Mouse (Mus musculus): ENCODE data around the gene 1700024G13Rik. TPM values are rescaled to one million over a fixed set of nuclear protein-coding genes. Genes with fewer than 3 reads are reported as not detected.
"Not testable (repeated sequence)": the region's sequence is repeated elsewhere in the genome, so short reads cannot be mapped to it uniquely, and the experiment has no call there.

The 1700024G13Rik gene
- not detected in 2 replicates for polyA plus RNA-seq (2011; ENCODE audit: insufficient read length, low read depth, missing spikeins)

DNA sequence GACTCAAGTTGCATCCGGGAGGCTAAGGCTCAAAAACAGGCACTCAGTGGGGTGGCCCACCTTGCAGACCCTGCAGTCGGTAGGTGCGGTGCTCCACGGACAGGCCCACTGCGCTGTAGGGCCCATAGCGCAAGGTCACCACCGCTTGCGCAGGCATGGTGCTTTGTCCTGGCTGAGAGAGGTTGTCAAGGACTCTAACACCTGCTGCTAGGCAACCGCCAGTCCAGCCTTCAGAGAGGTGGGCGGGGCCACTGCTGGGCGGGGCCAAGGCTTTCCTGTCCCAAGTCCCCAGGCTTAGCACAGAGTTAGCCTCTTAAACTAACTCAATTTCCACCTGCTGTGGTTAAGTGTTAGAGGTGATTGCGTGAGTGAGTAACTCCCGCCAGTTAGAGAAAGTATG lies at the start of gene 1700024G13Rik:
Gene 1700024G13Rik (minus strand): TSS at position 196 of the 400 bp plus-strand sequence.
- H3K4me1 ChIP-seq (ENCODE audit: control insufficient read depth, insufficient read depth, low read length), result no peaks in the 10 kb centered on the region
- no peak for TF ChIP-seq CTCF (IDR thresholded peaks at IDR 0.05; ENCODE audit: borderline replicate concordance, insufficient read depth, low read length)
- no peak for TF ChIP-seq POLR2A (IDR thresholded peaks at IDR 0.05; ENCODE audit: low read depth, low read length)
- no peak within 1 kb of the TSS for H3K4me3 ChIP-seq (ENCODE audit: insufficient read depth, low read length)
- no peak within 1 kb of the TSS for H3K27ac ChIP-seq (ENCODE audit: insufficient read depth, low read length)

DNA sequence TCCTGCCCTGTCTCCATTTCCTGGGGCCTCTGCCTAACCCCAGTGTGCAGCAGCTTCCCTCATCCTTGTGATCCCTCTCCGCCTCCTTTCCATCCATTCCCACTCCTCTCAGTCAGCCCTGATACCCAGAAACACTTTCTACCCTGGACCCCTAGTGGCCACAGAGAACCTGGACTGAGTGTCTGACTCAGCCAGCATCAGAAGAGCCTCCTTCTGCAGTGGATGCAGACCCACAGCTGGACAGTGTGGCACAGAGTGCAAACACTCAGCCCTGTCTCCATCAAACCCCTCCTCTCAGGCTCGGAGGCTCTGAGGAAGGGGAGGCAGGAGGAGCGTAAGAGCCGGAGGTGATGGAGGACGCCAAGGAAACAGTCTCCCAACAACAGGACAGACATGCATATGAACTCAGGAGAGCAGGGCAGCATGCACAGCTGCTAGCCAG lies 49.2 kb upstream of the 1700024G13Rik start:
- no peak overlapping the region for H3K4me3 ChIP-seq (ENCODE audit: insufficient read depth, low read length)
- H3K4me1 ChIP-seq (ENCODE audit: control insufficient read depth, insufficient read depth, low read length), result no peaks in the 10 kb centered on the region
- TF ChIP-seq POLR2A (IDR thresholded peaks at IDR 0.05; ENCODE audit: low read depth, low read length) (no peak), CTCF (IDR thresholded peaks at IDR 0.05; ENCODE audit: borderline replicate concordance, insufficient read depth, low read length) (no peak)

DNA sequence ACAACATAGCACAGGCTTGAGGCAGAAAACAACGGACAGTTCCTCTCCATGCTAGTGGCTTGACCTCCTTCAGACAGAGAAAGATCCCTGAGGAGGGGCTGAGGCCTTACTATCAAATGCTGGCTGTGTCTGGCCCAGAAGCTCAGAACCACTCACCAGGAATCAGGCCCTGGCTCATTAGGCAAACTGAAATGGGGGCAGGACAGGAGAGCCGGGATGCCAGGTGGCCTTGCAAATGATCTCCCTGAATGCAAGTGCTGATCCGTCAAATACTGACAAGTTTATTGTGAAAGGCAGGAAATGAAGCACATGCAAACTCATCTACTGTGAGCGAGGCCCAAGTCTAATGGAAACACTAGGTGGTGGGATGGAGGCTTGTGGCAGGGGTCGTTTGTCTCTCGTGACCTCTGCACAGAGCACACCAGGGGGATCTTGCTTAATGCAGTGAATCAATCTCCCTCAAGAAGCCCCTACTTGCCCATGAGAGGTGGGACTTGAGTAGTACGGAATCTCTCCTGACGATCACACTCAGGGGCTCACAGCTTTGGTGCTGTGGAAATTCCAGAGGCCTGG lies 40.9 kb upstream of the 1700024G13Rik start:
- TF ChIP-seq POLR2A (IDR thresholded peaks at IDR 0.05; ENCODE audit: low read depth, low read length), result no peak
- no peak for TF ChIP-seq CTCF (IDR thresholded peaks at IDR 0.05; ENCODE audit: borderline replicate concordance, insufficient read depth, low read length)
- no peak overlapping the region for H3K4me3 ChIP-seq (ENCODE audit: insufficient read depth, low read length)
- no peaks in the 10 kb centered on the region for H3K4me1 ChIP-seq (ENCODE audit: control insufficient read depth, insufficient read depth, low read length)
- H3K27ac ChIP-seq (ENCODE audit: insufficient read depth, low read length), result no peak overlapping the region

More for the DNA sequence above, 49.2 kb upstream of the 1700024G13Rik start:
- H3K27ac ChIP-seq (ENCODE audit: insufficient read depth, low read length), result no peak overlapping the region

DNA sequence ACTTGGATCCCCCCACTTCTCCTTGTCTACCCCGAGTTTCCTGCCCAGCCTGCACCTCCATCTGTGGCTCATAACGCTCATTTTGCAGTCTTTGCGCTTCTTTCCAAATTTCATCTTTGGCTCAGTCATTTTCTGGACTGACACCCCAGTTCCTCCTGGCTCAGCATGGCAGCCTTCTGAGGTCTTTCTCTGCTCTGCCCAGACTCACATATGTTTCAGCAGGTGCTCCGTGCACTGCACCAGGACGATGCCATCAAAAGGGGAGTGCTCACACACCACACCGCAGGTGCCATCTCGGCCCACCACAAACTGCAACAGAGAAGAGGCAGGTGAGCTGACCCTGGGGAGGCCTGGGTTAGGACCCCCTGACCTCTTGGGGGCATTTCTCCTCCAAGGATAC lies 35.8 kb upstream of the 1700024G13Rik start:
- TF ChIP-seq CTCF (IDR thresholded peaks at IDR 0.05; ENCODE audit: borderline replicate concordance, insufficient read depth, low read length), result no peak
- no peak for TF ChIP-seq POLR2A (IDR thresholded peaks at IDR 0.05; ENCODE audit: low read depth, low read length)
- Histone ChIP-seq H3K27ac (ENCODE audit: insufficient read depth, low read length) (no peak overlapping the region), H3K4me1 (ENCODE audit: control insufficient read depth, insufficient read depth, low read length) (no peaks in the 10 kb centered on the region), H3K4me3 (ENCODE audit: insufficient read depth, low read length) (no peak overlapping the region)

DNA sequence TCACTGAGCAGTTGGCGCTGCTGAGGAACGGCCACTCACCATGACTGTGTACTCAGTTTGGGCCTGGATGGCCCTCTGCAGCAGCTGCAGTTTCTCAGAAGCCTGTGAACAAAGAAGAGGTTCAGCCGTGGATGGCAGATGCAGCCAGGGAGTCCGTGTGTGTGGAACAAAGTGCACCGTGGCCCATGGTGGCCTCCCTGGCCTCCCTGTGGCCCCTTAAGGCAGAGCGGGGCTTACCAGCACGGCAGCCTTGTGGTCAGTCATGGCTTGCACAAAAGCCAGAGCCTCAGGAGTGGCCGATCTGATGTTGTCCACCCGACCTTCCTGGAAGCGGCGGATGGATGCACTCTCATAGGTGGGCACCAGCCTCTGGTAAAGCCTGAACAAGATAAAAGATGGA lies 30.6 kb upstream of the 1700024G13Rik start:
- TF ChIP-seq POLR2A (IDR thresholded peaks at IDR 0.05; ENCODE audit: low read depth, low read length) (no peak), CTCF (IDR thresholded peaks at IDR 0.05; ENCODE audit: borderline replicate concordance, insufficient read depth, low read length) (no peak)
- no peak overlapping the region for H3K27ac ChIP-seq (ENCODE audit: insufficient read depth, low read length)
- no peaks in the 10 kb centered on the region for H3K4me1 ChIP-seq (ENCODE audit: control insufficient read depth, insufficient read depth, low read length)
- H3K4me3 ChIP-seq (ENCODE audit: insufficient read depth, low read length), result no peak overlapping the region

DNA sequence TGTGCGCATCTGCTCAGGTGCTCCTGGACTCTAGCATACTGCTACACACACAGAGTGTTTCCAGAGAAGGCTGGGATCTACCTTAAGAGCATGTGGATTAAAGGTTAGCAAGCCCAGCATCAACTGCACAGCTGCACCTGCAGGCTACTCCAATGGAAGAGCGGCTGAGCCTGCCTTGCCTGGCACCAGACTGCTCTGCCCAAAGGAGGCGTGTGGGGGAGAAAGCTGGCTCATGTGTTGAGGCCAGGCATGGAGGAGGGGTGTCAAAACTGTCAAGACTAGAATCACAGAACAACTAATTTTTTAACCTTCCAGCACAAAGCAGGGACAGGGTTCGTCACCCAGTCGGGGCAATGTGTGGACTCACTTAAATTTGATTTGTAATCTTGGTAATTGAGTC lies 23.9 kb upstream of the 1700024G13Rik start:
- no peaks in the 10 kb centered on the region for H3K4me1 ChIP-seq (ENCODE audit: control insufficient read depth, insufficient read depth, low read length)
- TF ChIP-seq CTCF (IDR thresholded peaks at IDR 0.05; ENCODE audit: borderline replicate concordance, insufficient read depth, low read length) (no peak), POLR2A (IDR thresholded peaks at IDR 0.05; ENCODE audit: low read depth, low read length) (no peak)
- no peak overlapping the region for H3K27ac ChIP-seq (ENCODE audit: insufficient read depth, low read length)
- H3K4me3 ChIP-seq (ENCODE audit: insufficient read depth, low read length), result no peak overlapping the region

DNA sequence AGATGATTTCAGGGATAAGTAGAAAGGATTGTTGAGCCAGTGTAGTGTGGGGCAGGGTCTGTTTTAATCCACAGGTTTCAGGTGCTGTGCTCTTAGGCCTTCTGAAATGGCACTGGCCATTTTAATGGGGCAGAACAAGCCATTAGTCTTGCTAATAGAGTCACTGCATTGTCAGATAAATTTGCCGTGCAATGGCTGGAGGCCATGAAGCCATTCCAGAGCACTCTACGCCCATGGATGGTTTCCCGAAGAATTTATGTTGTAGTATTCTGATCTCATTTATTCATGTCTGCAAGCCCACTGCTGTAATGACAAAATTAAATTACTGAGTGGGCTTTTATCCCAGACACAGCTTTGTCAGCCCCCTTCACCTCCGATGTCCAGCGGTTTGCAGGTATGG lies 21.9 kb upstream of the 1700024G13Rik start:
- H3K4me3 ChIP-seq (ENCODE audit: insufficient read depth, low read length), result no peak overlapping the region
- TF ChIP-seq CTCF (IDR thresholded peaks at IDR 0.05; ENCODE audit: borderline replicate concordance, insufficient read depth, low read length), result no peak
- TF ChIP-seq POLR2A (IDR thresholded peaks at IDR 0.05; ENCODE audit: low read depth, low read length), result no peak
- no peaks in the 10 kb centered on the region for H3K4me1 ChIP-seq (ENCODE audit: control insufficient read depth, insufficient read depth, low read length)
- H3K27ac ChIP-seq (ENCODE audit: insufficient read depth, low read length), result no peak overlapping the region

DNA sequence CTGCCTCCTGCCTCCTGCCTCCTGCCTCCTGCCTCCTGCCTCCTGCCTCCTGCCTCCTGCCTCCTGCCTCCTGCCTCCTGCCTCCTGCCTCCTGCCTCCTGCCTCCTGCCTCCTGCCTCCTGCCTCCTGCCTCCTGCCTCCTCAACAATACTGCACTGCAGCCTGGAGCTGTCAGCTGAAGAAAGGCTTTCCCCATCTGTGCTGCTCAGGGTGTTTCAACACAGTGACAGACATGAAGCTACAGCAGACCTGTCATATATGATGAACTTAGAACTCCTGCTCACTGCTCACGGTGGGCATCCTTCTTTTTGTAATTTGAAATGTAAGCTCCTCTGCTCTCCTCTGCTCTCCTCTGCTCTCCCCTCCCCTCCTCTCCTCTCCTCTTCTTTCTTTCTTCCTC lies 17.2 kb upstream of the 1700024G13Rik start:
- not testable (repeated sequence) for H3K4me3 ChIP-seq (ENCODE audit: insufficient read depth, low read length); H3K4me1 ChIP-seq (ENCODE audit: control insufficient read depth, insufficient read depth, low read length); H3K27ac ChIP-seq (ENCODE audit: insufficient read depth, low read length)

DNA sequence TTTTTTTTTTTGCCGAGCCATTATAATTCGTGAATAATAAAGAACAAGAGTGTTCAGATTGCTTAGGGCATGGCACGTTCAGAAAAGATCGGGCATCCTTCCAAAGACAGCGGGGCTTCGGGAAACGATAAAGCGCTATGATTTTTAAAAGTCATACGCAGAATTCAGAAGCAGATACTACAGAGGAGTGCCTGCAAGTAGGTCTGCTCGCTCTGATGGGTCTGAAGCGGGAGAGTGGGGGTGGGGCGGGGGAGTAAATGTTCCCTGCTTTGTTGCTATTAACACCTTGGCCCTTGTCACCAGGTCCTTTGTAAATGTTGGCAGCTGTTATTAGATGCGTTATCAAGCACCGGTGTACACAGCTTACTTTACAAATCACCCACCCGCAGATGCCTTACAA lies 6.6 kb downstream of the 1700024G13Rik start:
- no peaks in the 10 kb centered on the region for H3K4me1 ChIP-seq (ENCODE audit: control insufficient read depth, insufficient read depth, low read length)
- no peak overlapping the region for H3K27ac ChIP-seq (ENCODE audit: insufficient read depth, low read length)
- TF ChIP-seq CTCF (IDR thresholded peaks at IDR 0.05; ENCODE audit: borderline replicate concordance, insufficient read depth, low read length) (no peak), POLR2A (IDR thresholded peaks at IDR 0.05; ENCODE audit: low read depth, low read length) (no peak)
- no peak overlapping the region for H3K4me3 ChIP-seq (ENCODE audit: insufficient read depth, low read length)

DNA sequence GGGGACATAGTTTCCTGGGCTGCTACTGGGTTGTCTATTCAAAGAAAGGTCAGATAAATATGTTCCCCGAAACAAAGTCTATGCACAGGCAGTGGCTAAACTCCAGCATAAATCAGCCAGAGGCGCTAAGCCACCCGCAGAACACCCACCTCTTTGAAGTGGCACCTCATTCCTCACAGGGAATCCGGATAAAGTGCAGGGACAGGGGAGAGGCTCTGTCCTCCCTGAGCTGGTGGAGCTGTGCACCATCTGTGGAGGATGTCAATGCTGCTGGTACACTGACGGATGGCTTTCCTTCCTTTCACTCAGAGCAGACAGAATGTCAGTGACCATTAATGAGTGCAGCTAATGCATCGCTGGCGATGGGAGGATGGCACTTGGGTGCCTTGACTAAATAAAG lies 7.1 kb downstream of the 1700024G13Rik start:
- Histone ChIP-seq H3K4me1 (ENCODE audit: control insufficient read depth, insufficient read depth, low read length) (no peaks in the 10 kb centered on the region), H3K4me3 (ENCODE audit: insufficient read depth, low read length) (no peak overlapping the region), H3K27ac (ENCODE audit: insufficient read depth, low read length) (no peak overlapping the region)
- TF ChIP-seq POLR2A (IDR thresholded peaks at IDR 0.05; ENCODE audit: low read depth, low read length) (no peak), CTCF (IDR thresholded peaks at IDR 0.05; ENCODE audit: borderline replicate concordance, insufficient read depth, low read length) (no peak)

DNA sequence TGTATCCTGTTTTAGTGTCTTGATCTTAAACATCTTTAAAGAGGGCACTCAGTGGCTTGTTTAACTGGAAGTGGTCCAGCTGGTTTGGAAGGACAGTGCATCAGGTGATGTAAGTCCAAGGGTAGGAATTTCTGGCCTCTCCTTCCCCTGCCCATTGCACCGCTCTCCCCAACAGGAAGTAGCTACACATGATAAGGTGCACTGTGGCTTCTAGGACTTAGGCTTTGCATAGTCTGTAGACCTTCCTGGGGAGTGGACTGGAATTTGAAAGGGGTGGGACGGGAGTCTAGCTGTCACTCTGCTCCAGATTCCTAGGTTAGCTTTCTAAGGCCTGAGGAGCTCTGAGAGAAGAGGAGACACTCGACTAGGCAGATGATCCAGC lies 8.1 kb downstream of the 1700024G13Rik start:
- no peak overlapping the region for H3K27ac ChIP-seq (ENCODE audit: insufficient read depth, low read length)
- TF ChIP-seq CTCF (IDR thresholded peaks at IDR 0.05; ENCODE audit: borderline replicate concordance, insufficient read depth, low read length), result no peak
- TF ChIP-seq POLR2A (IDR thresholded peaks at IDR 0.05; ENCODE audit: low read depth, low read length), result no peak
- H3K4me1 ChIP-seq (ENCODE audit: control insufficient read depth, insufficient read depth, low read length), result no peaks in the 10 kb centered on the region
- no peak overlapping the region for H3K4me3 ChIP-seq (ENCODE audit: insufficient read depth, low read length)

All from embryonic fibroblast, embryonic 13.5 days (primary cell).